Mouse (Mus musculus) heart, adult 2 months (tissue): ENCODE data around the gene Hnrnpa3.

ENCODE experiments used
- CTCF ChIP-seq: fragments of 200-600 bp; IDR thresholded peaks from 2 replicates; pipeline ENCODE4 v1.8.1; 2022; ENCODE audit warnings: antibody characterized with exemption, mild to moderate bottlenecking, moderate library complexity
- EP300 ChIP-seq: fragments of 200-500 bp; IDR thresholded peaks from 2 replicates; pipeline ENCODE4 v1.6.1; 2011; ENCODE audit warnings: low read depth, low read length, control low read depth; ENCODE audit not compliant: insufficient read depth
- POLR2A ChIP-seq: fragments of 200-500 bp; IDR thresholded peaks from 2 replicates; pipeline ENCODE4 v1.6.1; 2011; ENCODE audit warnings: mild to moderate bottlenecking, low read depth, low read length, control low read depth; ENCODE audit not compliant: insufficient read depth

- no peak for TF ChIP-seq POLR2A
- no peak for TF ChIP-seq CTCF
- no peak for TF ChIP-seq EP300
Observed at GRCm38 (mm10) chr2:75633784-75634183, 25.3 kb upstream of the Hnrnpa3 start.
